Mouse (Mus musculus) midbrain, embryonic 13.5 days (tissue): Measurements from ENCODE around the gene Sox18. TPM values are rescaled to one million over a fixed set of nuclear protein-coding genes. Genes with fewer than 3 reads are reported as not detected.

Source experiments
- ATAC-seq: fragments of 200-750 bp; cut with Nextera tagmentation; 2 replicates; pipeline ENCODE4 v1.8.0; 2017; ENCODE audit warnings: mild to moderate bottlenecking, moderate TSS enrichment, moderate library complexity
- H3K27ac ChIP-seq: fragments of 300-500 bp; sonication (generic); 2 replicates; pipeline ENCODE4 v1.5.1; 2015; ENCODE audit warnings: inconsistent platforms, mild to moderate bottlenecking, moderate library complexity
- H3K27me3 ChIP-seq: fragments of 300-500 bp; sonication (generic); 2 replicates; pipeline ENCODE4 v1.6.1; 2015; ENCODE audit warnings: mild to moderate bottlenecking, inconsistent platforms
- H3K36me3 ChIP-seq: fragments of 300-500 bp; sonication (generic); 2 replicates; pipeline ENCODE4 v1.6.1; 2015; ENCODE audit warnings: mild to moderate bottlenecking, inconsistent platforms
- H3K4me1 ChIP-seq: fragments of 300-500 bp; sonication (generic); replicated peaks from 2 replicates; pipeline ENCODE4 v1.6.1; 2015; ENCODE audit warnings: inconsistent platforms
- H3K4me2 ChIP-seq: fragments of 300-500 bp; sonication (generic); replicated peaks from 2 replicates; pipeline ENCODE4 v1.6.1; 2015; ENCODE audit warnings: moderate library complexity, mild to moderate bottlenecking, inconsistent platforms
- H3K4me3 ChIP-seq: fragments of 300-500 bp; sonication (generic); replicated peaks from 2 replicates; pipeline ENCODE4 v1.5.1; 2015; ENCODE audit warnings: mild to moderate bottlenecking, inconsistent platforms
- H3K9ac ChIP-seq: fragments of 300-500 bp; sonication (generic); replicated peaks from 2 replicates; pipeline ENCODE4 v1.6.1; 2015; ENCODE audit warnings: mild to moderate bottlenecking, inconsistent platforms
- H3K9me3 ChIP-seq: fragments of 300-500 bp; sonication (generic); 2 replicates; pipeline ENCODE4 v1.6.1; 2016; ENCODE audit warnings: mild to moderate bottlenecking, inconsistent platforms
- WGBS: fragments of 180-500 bp; shearing (Covaris S2); methylation state at CpG from one replicate; pipeline ENCODE4 v1.1.7; 2015; 5-methylcytosine and 5-hydroxymethylcytosine counted together
- polyA plus RNA-seq: library from polyadenylated mRNA; unstranded; fragments of >200 nt; fragmentation: Nextera tagmentation; extraction: Ambion mirVana; gene quantifications from 2 replicates; pipeline ENCODE4 v1.2.1, GENCODE M21; 2015

Gene Sox18
- polyA plus RNA-seq, 1 experiment from 2014 or later = 14.2 TPM

- peak within 1 kb of the TSS; percentile 69 for H3K27ac ChIP-seq
- under 1% methylated on average over 73 of the region's 75 CpGs for WGBS
- peak within 1 kb of the TSS; percentile 76 for H3K9ac ChIP-seq
- peaks cover 26% of the 10 kb centered on the region for H3K4me1 ChIP-seq
- H3K4me3 ChIP-seq = peak within 1 kb of the TSS; percentile 63
- peaks cover 7% of the 10 kb centered on the region; the same call in 1 of the 2 replicates for H3K27me3 ChIP-seq
- peaks cover 9% of the 10 kb centered on the region for H3K36me3 ChIP-seq
- ATAC-seq = peak; percentile 82
- peak within 1 kb of the TSS; percentile 93 for H3K4me2 ChIP-seq
- no peaks in the 10 kb centered on the region for H3K9me3 ChIP-seq
These were observed 22.2 kb upstream of the Sox18 start, which contains the start of gene Rgs19 for GRCm38 (mm10) chr2:181693339-181694280. TSS of gene Rgs19 (minus strand) at chr2:181693977.

- Histone ChIP-seq H3K4me2 (peak overlapping the region; percentile 93), H3K4me1 (peaks cover 26% of the 10 kb centered on the region), H3K27me3 (peaks cover 7% of the 10 kb centered on the region; the same call in 1 of the 2 replicates), H3K4me3 (no peak overlapping the region), H3K9ac (no peak overlapping the region), H3K36me3 (peaks cover 20% of the 10 kb centered on the region), H3K27ac (no peak overlapping the region; the same call in 1 of the 2 replicates), H3K9me3 (no peaks in the 10 kb centered on the region)
- no peak for ATAC-seq
- WGBS = 93% methylated on average over 3 of the region's 3 CpGs
These were observed 20.9 kb upstream of the Sox18 start for GRCm38 (mm10) chr2:181692304-181692703.

- 91% methylated on average over 4 of the region's 4 CpGs for WGBS
- H3K27me3 ChIP-seq = peaks cover 7% of the 10 kb centered on the region; the same call in 1 of the 2 replicates
- no peak overlapping the region for H3K4me3 ChIP-seq
- 0 out of 2 replicates have a peak overlapping the region, but pooled peaks have one; percentile 14 for H3K9ac ChIP-seq
- no peak overlapping the region for H3K27ac ChIP-seq
- peaks cover 26% of the 10 kb centered on the region for H3K4me1 ChIP-seq
- H3K9me3 ChIP-seq = no peaks in the 10 kb centered on the region
- no peak for ATAC-seq
- peaks cover 28% of the 10 kb centered on the region for H3K36me3 ChIP-seq
- no peak overlapping the region for H3K4me2 ChIP-seq
These were observed 20.1 kb upstream of the Sox18 start for GRCm38 (mm10) chr2:181691571-181691970.

- 0 out of 2 replicates have a peak overlapping the region, but pooled peaks have one; percentile 14 for H3K9ac ChIP-seq
These were observed 19.6 kb upstream of the Sox18 start for GRCm38 (mm10) chr2:181691083-181691482.

GRCm38 (mm10) chr2:181689466-181690160, 18.2 kb upstream of the Sox18 start:
- H3K36me3 ChIP-seq = peaks cover 41% of the 10 kb centered on the region
- H3K4me1 ChIP-seq = peaks cover 26% of the 10 kb centered on the region
- no peak overlapping the region for H3K27ac ChIP-seq
- no peak overlapping the region for H3K4me2 ChIP-seq
- no peak for ATAC-seq
- 93% methylated on average over 10 of the region's 10 CpGs for WGBS
- peaks cover 2% of the 10 kb centered on the region; the same call in 1 of the 2 replicates for H3K27me3 ChIP-seq
- H3K9me3 ChIP-seq = no peaks in the 10 kb centered on the region
- H3K9ac ChIP-seq = no peak overlapping the region
- H3K4me3 ChIP-seq = no peak overlapping the region

More at GRCm38 (mm10) chr2:181691083-181691482, 19.6 kb upstream of the Sox18 start:
- Histone ChIP-seq H3K4me1 (peaks cover 26% of the 10 kb centered on the region), H3K4me3 (no peak overlapping the region), H3K27me3 (peaks cover 7% of the 10 kb centered on the region; the same call in 1 of the 2 replicates), H3K4me2 (no peak overlapping the region), H3K9me3 (no peaks in the 10 kb centered on the region), H3K27ac (no peak overlapping the region), H3K36me3 (peaks cover 32% of the 10 kb centered on the region)
- 89% methylated on average over 6 of the region's 6 CpGs for WGBS
- ATAC-seq = no peak

GRCm38 (mm10) chr2:181687586-181687985, 16.1 kb upstream of the Sox18 start:
- Histone ChIP-seq H3K4me1 (peaks cover 12% of the 10 kb centered on the region), H3K4me3 (no peak overlapping the region), H3K9ac (no peak overlapping the region), H3K27me3 (no peaks in the 10 kb centered on the region), H3K27ac (no peak overlapping the region), H3K4me2 (no peak overlapping the region), H3K9me3 (no peaks in the 10 kb centered on the region), H3K36me3 (peaks cover 44% of the 10 kb centered on the region)
- ATAC-seq = no peak
- WGBS = 95% methylated on average over 8 of the region's 8 CpGs

GRCm38 (mm10) chr2:181685686-181686085, 14.2 kb upstream of the Sox18 start:
- H3K4me1 ChIP-seq = peaks cover 10% of the 10 kb centered on the region
- no peak overlapping the region for H3K27ac ChIP-seq
- WGBS = 89% methylated on average over 4 of the region's 4 CpGs
- no peaks in the 10 kb centered on the region for H3K27me3 ChIP-seq
- H3K4me3 ChIP-seq = no peak overlapping the region
- no peaks in the 10 kb centered on the region for H3K9me3 ChIP-seq
- no peak overlapping the region for H3K4me2 ChIP-seq
- no peak for ATAC-seq
- no peak overlapping the region for H3K9ac ChIP-seq
- peaks cover 44% of the 10 kb centered on the region for H3K36me3 ChIP-seq

GRCm38 (mm10) chr2:181684713-181685112, 13.3 kb upstream of the Sox18 start:
- Histone ChIP-seq H3K36me3 (peaks cover 44% of the 10 kb centered on the region), H3K4me2 (no peak overlapping the region), H3K27me3 (no peaks in the 10 kb centered on the region), H3K27ac (no peak overlapping the region), H3K4me1 (peaks cover 14% of the 10 kb centered on the region), H3K9ac (no peak overlapping the region), H3K9me3 (no peaks in the 10 kb centered on the region), H3K4me3 (no peak overlapping the region)
- no peak for ATAC-seq
- WGBS = 82% methylated on average over 1 of the region's 1 CpGs

GRCm38 (mm10) chr2:181683381-181683780, 11.9 kb upstream of the Sox18 start:
- no peak for ATAC-seq
- no peak overlapping the region for H3K9ac ChIP-seq
- peaks cover 33% of the 10 kb centered on the region for H3K36me3 ChIP-seq
- H3K4me3 ChIP-seq = no peak overlapping the region
- peaks cover 19% of the 10 kb centered on the region for H3K4me1 ChIP-seq
- H3K4me2 ChIP-seq = no peak overlapping the region
- H3K27ac ChIP-seq = no peak overlapping the region
- 65% methylated on average over 4 of the region's 4 CpGs for WGBS
- H3K27me3 ChIP-seq = no peaks in the 10 kb centered on the region
- no peaks in the 10 kb centered on the region for H3K9me3 ChIP-seq

- no peak overlapping the region for H3K4me2 ChIP-seq
- WGBS = 94% methylated on average over 1 of the region's 1 CpGs
- H3K27ac ChIP-seq = no peak overlapping the region
- peaks cover 19% of the 10 kb centered on the region for H3K4me1 ChIP-seq
- H3K9me3 ChIP-seq = no peaks in the 10 kb centered on the region
- peaks cover 20% of the 10 kb centered on the region for H3K36me3 ChIP-seq
- H3K9ac ChIP-seq = no peak overlapping the region
- no peak overlapping the region for H3K4me3 ChIP-seq
- ATAC-seq = no peak
- H3K27me3 ChIP-seq = no peaks in the 10 kb centered on the region
These were observed 10.5 kb upstream of the Sox18 start for GRCm38 (mm10) chr2:181681978-181682377.

- peak; percentile 44 for ATAC-seq
- peak overlapping the region; percentile 66 for H3K4me3 ChIP-seq
- peak overlapping the region; percentile 87 for H3K9ac ChIP-seq
- peak overlapping the region; percentile 78 for H3K4me2 ChIP-seq
- peaks cover 21% of the 10 kb centered on the region for H3K4me1 ChIP-seq
- H3K27me3 ChIP-seq = no peaks in the 10 kb centered on the region
- 18% methylated on average over 7 of the region's 7 CpGs for WGBS
- H3K9me3 ChIP-seq = no peaks in the 10 kb centered on the region
- peaks cover 9% of the 10 kb centered on the region for H3K36me3 ChIP-seq
- peak overlapping the region; percentile 59 for H3K27ac ChIP-seq
These were observed 9.3 kb upstream of the Sox18 start for GRCm38 (mm10) chr2:181680716-181681117.
